Mouse (Mus musculus) forebrain, postnatal 0 days (tissue): ENCODE results near the gene Cdc25a. TPM values are rescaled to one million over a fixed set of nuclear protein-coding genes. Genes with fewer than 3 reads are reported as not detected.
A peak's percentile ranks its signal among the peaks of the same experiment; 100 is the strongest.

Experiments used
- ATAC-seq: fragments of 200-750 bp; cut with Nextera tagmentation; 2 replicates; pipeline ENCODE4 v1.8.0; 2017; ENCODE audit warnings: mild to moderate bottlenecking, moderate library complexity
- DNase-seq: peaks from one replicate; pipeline ENCODE4 v3.0.0-alpha.2; 2015
- H3K27ac ChIP-seq: fragments of 300-500 bp; sonication (generic); 2 replicates; pipeline ENCODE4 v1.5.1; 2014; ENCODE audit warnings: low read depth, mild to moderate bottlenecking, antibody characterized with exemption, low read length, moderate library complexity, mixed read lengths
- H3K27me3 ChIP-seq: fragments of 300-500 bp; sonication (generic); 2 replicates; pipeline ENCODE4 v1.6.1; 2014; ENCODE audit warnings: mild to moderate bottlenecking, low read length, mixed read lengths; ENCODE audit not compliant: insufficient read depth
- H3K36me3 ChIP-seq: fragments of 300-500 bp; sonication (generic); 2 replicates; pipeline ENCODE4 v1.6.1; 2014; ENCODE audit warnings: mild to moderate bottlenecking, moderate library complexity; ENCODE audit not compliant: insufficient read depth
- H3K4me1 ChIP-seq: fragments of 300-500 bp; sonication (generic); 2 replicates; pipeline ENCODE4 v1.6.1; 2014; ENCODE audit warnings: antibody characterized with exemption; ENCODE audit not compliant: insufficient read depth
- H3K4me2 ChIP-seq: fragments of 300-500 bp; sonication (generic); 2 replicates; pipeline ENCODE4 v1.6.1; 2014; ENCODE audit warnings: low read depth, mild to moderate bottlenecking, moderate library complexity
- H3K4me3 ChIP-seq: fragments of 300-500 bp; sonication (generic); 2 replicates; pipeline ENCODE4 v1.5.1; 2014; ENCODE audit warnings: low read depth, low read length, mixed read lengths
- H3K9ac ChIP-seq: fragments of 300-500 bp; sonication (generic); 2 replicates; pipeline ENCODE4 v1.6.1; 2014; ENCODE audit warnings: mild to moderate bottlenecking
- H3K9me3 ChIP-seq: fragments of 300-500 bp; sonication (generic); 2 replicates; pipeline ENCODE4 v1.6.1; 2016; ENCODE audit warnings: low read length
- CTCF ChIP-seq: sonication (generic); IDR thresholded peaks from 2 replicates; pipeline ENCODE4 v1.5.1; 2016; ENCODE audit warnings: antibody characterized with exemption, control low read depth, low read depth
- WGBS: fragments of 180-500 bp; shearing (Covaris S2); extraction: QIAGEN DNeasy Blood & Tissue Kit; methylation state at CpG from one replicate; pipeline ENCODE4 v1.1.7; 2014; 5-methylcytosine and 5-hydroxymethylcytosine counted together
- polyA plus RNA-seq: library from polyadenylated mRNA; unstranded; fragments of >200 nt; fragmentation: Nextera tagmentation; extraction: Ambion mirVana; gene quantifications from 2 replicates; pipeline ENCODE4 v1.2.1, GENCODE M21; 2015
- total RNA-seq: library from RNA; depleted of rRNA; stranded (reverse); fragments of >200 nt; gene quantifications from 2 replicates; pipeline ENCODE4 v1.2.3, GENCODE M21; 2014

Cdc25a gene
- total and polyA plus RNA-seq, 2 experiments from 2014 or later: 8.7 to 14.4 TPM

DNA sequence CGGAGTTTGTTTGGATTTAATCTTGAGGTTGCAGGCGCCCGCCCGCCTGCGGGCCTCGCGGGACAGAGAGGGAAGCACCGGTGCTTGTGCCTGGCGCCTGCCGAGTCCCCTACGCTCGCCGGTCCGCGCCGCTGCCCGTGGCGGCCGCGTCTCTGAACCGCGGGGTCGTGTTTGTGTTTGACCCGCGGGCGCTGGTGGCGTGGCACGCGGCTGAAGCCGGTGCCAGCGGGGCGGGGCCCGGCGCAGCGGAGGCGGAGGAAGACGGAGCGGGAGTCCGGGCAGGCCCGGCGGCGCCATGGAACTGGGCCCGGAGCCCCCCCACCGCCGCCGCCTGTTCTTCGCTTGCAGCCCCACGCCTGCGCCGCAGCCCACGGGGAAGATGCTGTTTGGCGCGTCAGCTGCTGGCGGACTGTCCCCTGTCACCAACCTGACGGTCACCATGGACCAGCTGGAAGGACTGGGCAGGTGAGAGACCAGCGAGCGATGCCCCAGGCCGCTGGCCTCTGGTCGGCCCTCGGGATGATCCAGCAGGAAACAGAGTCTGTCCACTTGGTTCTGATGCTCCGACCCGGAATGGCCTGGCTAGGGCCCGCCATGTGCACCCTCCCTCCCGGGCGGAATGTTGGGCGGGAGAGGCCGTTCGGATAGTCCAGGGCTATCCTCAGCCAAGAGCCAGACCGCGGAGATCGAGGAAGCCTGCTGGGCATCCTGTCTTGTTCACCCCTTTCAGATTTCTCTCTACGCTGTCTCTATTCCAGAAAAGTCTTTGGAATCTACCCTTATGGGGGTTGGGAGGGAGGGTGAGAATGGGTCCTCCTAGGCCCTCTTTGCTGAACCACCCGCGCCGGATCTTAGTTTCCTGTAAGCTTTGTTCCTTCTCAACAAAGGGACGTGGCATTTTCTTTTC, 569 bp downstream of the Cdc25a start:
- 1% methylated on average over 72 of the region's 76 CpGs for WGBS
- H3K27ac ChIP-seq: peak overlapping the region; percentile 75
- H3K4me2 ChIP-seq: peak overlapping the region; percentile 92
- no peaks in the 10 kb centered on the region for H3K4me1 ChIP-seq
- TF ChIP-seq CTCF: no peak
- DNase-seq: peak; percentile 40
- H3K9ac ChIP-seq: peak overlapping the region; percentile 77
- peaks cover 21% of the 10 kb centered on the region for H3K36me3 ChIP-seq
- peak overlapping the region; percentile 82 for H3K4me3 ChIP-seq
- no peaks in the 10 kb centered on the region for H3K27me3 ChIP-seq
- no peaks in the 10 kb centered on the region for H3K9me3 ChIP-seq
- peak; percentile 67 for ATAC-seq

DNA sequence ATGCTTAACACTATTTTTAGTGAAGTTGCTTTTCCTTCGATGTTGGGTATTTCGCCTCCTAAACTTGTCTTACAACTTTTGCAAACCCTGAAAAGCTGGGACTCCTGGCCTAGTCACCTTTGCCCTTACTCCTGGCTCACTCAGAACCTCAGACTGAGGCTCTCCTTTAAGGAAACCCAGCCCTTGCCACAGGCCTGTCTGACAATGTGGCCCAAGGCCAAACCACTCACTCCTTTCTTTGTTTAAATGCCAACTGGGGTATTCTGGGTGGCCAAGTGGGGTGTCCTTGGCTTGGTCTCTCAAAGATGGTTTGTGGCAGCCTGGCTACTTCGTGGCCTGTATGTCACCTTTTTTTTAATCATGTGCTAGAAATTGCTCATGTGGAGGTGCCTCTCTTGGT, 1.4 kb downstream of the Cdc25a start:
- TF ChIP-seq CTCF: no peak
- no peak for ATAC-seq
- WGBS: 2% methylated on average over 3 of the region's 3 CpGs
- Histone ChIP-seq H3K4me2 (peak overlapping the region; percentile 92), H3K27me3 (no peaks in the 10 kb centered on the region), H3K27ac (no peak overlapping the region), H3K9me3 (no peaks in the 10 kb centered on the region), H3K4me3 (peak overlapping the region; percentile 82), H3K9ac (peak overlapping the region; percentile 77; the same call in 1 of the 2 replicates), H3K4me1 (no peaks in the 10 kb centered on the region), H3K36me3 (peaks cover 26% of the 10 kb centered on the region)
- peak; percentile 35 for DNase-seq

DNA sequence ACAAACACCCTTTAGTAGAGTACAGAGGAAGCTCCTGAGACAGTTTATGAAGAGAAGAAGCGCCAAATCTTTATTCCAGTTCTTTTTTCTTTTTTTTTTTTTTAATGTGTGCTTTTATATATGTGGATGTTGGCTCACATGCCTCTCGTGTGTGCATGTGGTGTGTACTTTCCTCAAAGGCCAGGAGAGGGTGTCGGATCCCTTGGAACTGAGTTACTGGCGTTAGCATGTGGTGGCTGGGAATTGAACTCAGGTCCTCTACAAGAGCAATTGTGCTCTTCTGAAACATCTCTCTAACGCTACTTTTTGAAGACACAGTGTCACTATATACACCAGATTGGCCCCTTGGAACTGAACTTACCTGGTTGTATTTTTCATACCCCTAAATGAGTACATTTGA, 2.3 kb downstream of the Cdc25a start:
- TF ChIP-seq CTCF: peak; percentile 17; the same call in 1 of the 2 replicates
- Histone ChIP-seq H3K27me3 (no peaks in the 10 kb centered on the region), H3K9ac (no peak overlapping the region), H3K4me1 (no peaks in the 10 kb centered on the region), H3K4me2 (peak overlapping the region; percentile 92), H3K4me3 (no peak overlapping the region), H3K36me3 (peaks cover 35% of the 10 kb centered on the region), H3K27ac (no peak overlapping the region), H3K9me3 (no peaks in the 10 kb centered on the region)
- 68% methylated on average over 5 of the region's 5 CpGs for WGBS
- DNase-seq: no peak
- no peak for ATAC-seq

DNA sequence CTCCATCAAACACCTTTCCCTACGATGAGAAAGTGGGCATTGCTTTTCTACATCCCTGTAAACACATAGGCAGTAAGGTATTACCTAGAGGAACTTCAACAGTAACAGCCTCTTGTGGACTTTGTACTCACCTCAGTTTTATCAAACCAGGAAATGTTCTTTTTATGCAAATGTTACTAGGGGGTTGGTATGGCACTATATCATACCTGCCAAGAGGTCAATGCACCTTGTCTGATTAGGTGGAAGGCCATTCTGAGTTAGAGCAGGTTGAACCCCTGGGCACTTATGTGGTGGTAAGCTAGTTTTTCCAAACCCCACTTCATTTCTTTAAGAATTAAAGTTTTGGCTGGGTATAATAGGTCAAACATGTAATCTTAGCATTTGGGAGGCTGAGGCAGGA, 3.9 kb downstream of the Cdc25a start:
- H3K27me3 ChIP-seq: no peaks in the 10 kb centered on the region
- TF ChIP-seq CTCF: no peak
- no peaks in the 10 kb centered on the region for H3K9me3 ChIP-seq
- H3K9ac ChIP-seq: no peak overlapping the region
- ATAC-seq (no peak), DNase-seq (no peak)
- H3K4me1 ChIP-seq: no peaks in the 10 kb centered on the region
- 95% methylated on average over 1 of the region's 1 CpGs for WGBS
- H3K4me3 ChIP-seq: no peak overlapping the region
- no peak overlapping the region for H3K27ac ChIP-seq
- H3K4me2 ChIP-seq: no peak overlapping the region
- peaks cover 49% of the 10 kb centered on the region for H3K36me3 ChIP-seq

DNA sequence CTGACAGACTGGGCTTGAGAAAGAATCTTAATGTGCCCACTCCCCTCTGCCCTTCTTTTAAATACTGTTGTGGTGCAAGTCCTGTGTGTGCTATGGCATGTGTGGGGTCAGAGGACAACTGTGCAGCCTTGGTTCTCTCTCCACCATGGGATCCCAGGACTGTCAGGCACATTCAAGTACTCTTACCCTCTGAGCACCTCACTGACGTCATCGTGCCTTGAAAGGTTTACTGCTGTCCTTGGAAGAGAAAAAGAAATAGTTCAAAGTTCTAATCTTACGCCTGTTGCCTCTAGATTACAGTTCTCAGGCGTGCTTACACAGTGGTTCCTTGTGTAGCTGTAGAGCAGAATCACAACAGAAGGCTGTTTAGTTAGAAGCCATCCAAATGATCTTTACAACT, 10.9 kb downstream of the Cdc25a start:
- no peak for TF ChIP-seq CTCF
- Histone ChIP-seq H3K4me1 (no peaks in the 10 kb centered on the region), H3K4me3 (no peak overlapping the region), H3K27me3 (no peaks in the 10 kb centered on the region), H3K36me3 (peaks cover 90% of the 10 kb centered on the region), H3K4me2 (no peak overlapping the region), H3K27ac (no peak overlapping the region), H3K9me3 (no peaks in the 10 kb centered on the region), H3K9ac (no peak overlapping the region)
- ATAC-seq (no peak), DNase-seq (no peak)
- WGBS: 84% methylated on average over 4 of the region's 4 CpGs

DNA sequence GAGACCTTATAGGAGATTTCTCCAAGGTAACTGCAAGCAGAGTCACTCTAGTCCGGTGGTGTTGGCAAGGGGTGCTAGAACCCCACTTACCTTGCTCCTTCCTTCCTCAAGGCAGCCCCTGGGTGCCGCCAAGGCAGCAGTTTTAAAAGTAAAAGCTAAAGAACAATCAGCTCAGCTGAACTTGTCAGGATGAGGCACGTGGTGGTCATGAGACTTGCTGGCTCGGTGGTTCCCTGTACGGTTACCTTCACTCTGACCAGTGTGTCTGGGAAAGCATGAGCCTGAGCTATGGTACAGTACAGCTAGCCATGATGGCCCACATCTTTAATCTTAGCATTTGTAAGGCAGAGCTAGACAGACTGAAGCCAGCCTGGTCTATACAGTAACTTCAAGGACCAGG, 11.9 kb downstream of the Cdc25a start:
- 91% methylated on average over 5 of the region's 5 CpGs for WGBS
- TF ChIP-seq CTCF: no peak
- Histone ChIP-seq H3K9me3 (no peaks in the 10 kb centered on the region), H3K9ac (no peak overlapping the region), H3K4me2 (no peak overlapping the region), H3K4me3 (no peak overlapping the region), H3K36me3 (peaks cover 92% of the 10 kb centered on the region), H3K27me3 (no peaks in the 10 kb centered on the region), H3K4me1 (no peaks in the 10 kb centered on the region), H3K27ac (no peak overlapping the region)
- no peak for DNase-seq
- no peak for ATAC-seq

DNA sequence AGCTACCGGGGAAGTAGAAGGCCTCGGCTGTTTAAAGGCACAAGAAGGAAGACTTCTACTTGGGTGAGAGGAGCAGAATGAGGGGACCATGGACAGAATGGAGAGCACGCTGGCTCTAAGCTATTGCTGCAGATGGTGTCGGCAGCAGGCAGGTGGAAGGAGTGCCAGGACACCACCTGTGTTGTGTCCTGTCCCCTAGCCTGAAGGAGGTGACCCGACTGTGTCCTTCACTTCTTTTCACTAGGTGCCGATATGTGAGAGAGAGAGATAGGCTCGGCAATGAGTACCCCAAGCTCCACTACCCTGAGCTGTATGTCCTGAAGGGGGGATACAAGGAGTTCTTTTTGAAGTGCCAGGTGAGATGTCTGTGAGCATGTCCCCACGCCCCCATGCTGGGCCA, 16.1 kb downstream of the Cdc25a start:
- peaks cover 59% of the 10 kb centered on the region for H3K36me3 ChIP-seq
- no peaks in the 10 kb centered on the region for H3K27me3 ChIP-seq
- no peak for DNase-seq
- ATAC-seq: no peak
- H3K4me2 ChIP-seq: no peak overlapping the region
- 90% methylated on average over 8 of the region's 8 CpGs for WGBS
- no peak overlapping the region for H3K27ac ChIP-seq
- no peak for TF ChIP-seq CTCF
- H3K9me3 ChIP-seq: no peaks in the 10 kb centered on the region
- no peak overlapping the region for H3K9ac ChIP-seq
- no peak overlapping the region for H3K4me3 ChIP-seq
- no peaks in the 10 kb centered on the region for H3K4me1 ChIP-seq
